Mouse (Mus musculus) layer of hippocampus, adult 9-10 months (tissue): Measurements from ENCODE around the gene Olfr1196.
"Not testable (repeated sequence)": the region's sequence is repeated elsewhere in the genome, so short reads cannot be mapped to it uniquely, and the experiment has no call there.

Experiments used
- DNase-seq: peaks from one replicate; pipeline ENCODE4 v3.0.0; 2022; ENCODE audit warnings: low spot score

The Olfr1196 gene

DNA sequence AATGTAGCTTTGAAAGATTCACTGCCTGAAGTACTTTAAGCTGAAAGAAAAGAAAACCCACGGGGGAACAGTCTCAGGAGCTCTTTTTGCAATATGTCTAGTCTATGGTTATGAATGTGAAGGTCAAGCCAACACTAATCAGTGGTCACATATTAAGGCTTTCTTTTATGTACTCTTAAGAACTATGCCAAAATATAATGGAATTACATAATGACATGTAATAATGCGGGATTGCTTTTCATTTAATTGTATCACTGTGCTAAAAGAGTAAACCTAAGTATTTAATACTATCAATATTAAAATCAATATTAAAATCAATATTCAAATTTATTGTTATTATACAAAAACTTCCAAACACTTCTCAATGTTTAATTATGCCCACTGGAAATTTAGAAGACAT, at the start of gene Olfr1196:
Gene Olfr1196 (minus strand): TSS at position 101 of the 400 bp plus-strand sequence.
- DNase-seq, result no peak

DNA sequence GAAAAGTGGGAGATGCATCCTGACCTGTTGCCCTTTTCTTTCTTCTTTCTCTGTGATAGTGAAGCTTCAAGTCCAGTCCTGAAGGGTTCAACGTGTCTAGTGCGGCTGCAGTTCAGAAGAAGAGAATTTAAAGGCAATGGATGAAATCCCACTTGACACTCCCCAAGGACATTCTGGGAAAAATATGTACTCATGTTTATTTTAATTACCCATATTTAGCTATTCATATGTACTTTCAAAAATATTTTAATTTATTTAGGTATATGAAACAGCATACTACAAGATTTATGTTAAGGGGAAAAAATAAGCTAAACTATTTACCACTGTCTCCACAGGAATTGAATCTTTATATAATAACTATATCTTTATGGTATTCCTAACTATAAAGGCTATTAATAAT, 46.9 kb upstream of the Olfr1196 start, which contains the start of gene Olfr1198:
Gene Olfr1198 (minus strand): TSS at position 101 of the 400 bp plus-strand sequence.
- DNase-seq, result no peak

DNA sequence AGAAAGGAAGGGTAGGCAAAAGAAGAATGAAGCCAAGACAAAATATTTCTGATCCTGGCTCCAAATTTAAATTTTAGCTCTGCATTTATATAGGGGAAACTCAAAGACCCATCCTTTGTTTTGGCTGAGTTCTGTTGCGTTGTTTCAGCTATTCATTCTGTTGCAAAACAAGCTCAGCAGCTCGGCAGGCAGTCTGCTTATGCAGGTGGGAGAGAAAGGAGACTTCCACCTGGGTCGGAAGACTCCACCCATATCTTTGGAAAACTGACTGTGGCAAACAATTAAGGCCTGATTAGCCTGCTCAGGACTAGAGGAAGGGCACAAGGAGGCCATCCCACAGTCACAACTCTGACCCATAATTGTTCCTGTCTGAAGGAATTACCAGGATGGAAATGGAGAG, 39.0 kb upstream of the Olfr1196 start:
- DNase-seq, result no peak

DNA sequence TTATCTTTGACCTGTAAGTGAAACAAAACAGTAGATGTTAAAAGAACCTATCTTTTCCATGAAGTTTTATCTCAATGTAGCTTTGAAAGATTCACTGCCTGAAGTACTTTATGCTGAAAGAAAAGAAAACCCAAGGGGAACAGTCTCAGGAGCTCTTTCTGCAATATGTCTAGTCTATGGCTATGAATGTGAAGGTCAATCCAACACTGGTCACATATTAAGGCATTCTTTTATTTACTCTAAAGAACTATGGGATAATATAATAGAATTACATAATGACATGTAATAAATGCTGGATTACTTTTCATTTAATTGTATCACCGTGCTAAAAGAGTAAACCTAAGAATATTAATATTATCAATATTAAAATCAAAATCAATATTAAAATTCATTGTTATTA, 27.9 kb upstream of the Olfr1196 start, which contains the start of gene Olfr1197:
Gene Olfr1197 (minus strand): TSS at position 101 of the 400 bp plus-strand sequence.
- DNase-seq, result no peak

DNA sequence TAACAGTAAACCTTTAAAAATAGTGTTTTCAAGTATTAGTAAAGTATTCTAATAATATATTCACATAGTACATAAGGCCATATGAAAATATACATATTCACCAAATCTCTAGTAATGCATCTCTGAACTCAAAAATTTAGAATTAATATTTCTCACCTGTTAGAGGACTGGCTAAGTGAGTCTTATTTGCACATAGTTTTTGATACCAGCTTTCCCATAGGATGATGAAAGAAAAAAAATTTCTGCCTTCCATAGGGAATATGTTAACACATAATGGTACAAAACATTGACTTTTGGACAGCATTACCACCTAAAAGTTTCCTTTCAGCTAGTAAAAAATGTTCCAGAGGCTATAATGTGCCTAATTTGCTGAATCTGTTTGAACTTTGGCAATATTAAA, 15.3 kb downstream of the Olfr1196 start, which contains the start of gene Olfr1195:
Gene Olfr1195 (minus strand): TSS at position 101 of the 400 bp plus-strand sequence.
- DNase-seq, result no peak

DNA sequence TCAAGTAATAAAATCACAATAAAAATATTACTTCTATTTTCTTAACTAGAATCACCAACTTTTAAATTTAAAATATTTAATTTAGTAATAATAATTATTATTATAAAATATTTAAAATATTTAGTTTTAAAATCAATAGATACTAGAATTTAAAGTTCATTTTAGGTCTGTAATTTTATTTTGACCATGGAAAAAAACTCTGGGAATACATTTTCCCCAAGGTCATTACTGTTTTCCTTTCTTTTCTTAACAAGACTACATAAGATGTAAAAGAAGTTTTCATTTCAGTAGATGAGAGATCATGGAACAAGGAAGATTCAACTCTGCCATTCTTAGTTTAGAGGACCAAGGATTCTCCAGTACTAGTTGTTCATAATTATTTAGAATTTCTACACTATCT, 29.1 kb downstream of the Olfr1196 start, which contains the start of gene Olfr1193:
Gene Olfr1193 (plus strand): TSS at position 301 of the 400 bp plus-strand sequence.
- not testable (repeated sequence) for DNase-seq

DNA sequence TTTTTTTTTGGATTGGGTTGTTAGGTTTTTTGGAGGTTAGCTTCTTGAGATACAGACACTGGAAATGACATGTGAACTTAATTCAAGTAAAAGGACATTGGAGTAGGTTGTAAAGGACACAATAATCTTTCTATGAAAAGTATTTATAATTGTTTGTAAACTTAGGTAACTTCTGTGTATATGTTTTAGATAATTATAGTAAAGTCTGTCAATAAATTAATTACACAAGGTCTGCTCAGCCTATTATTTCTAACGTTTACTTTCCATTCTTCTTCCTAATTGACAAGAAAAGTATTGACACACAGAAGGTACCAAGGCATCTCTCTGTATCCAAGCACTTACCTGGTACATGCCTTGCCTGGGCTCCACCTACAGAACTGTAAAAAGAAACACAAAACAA, 56.2 kb downstream of the Olfr1196 start, which contains the start of gene Olfr1192-ps1:
Gene Olfr1192-ps1 (plus strand): TSS at position 301 of the 400 bp plus-strand sequence.
- no peak for DNase-seq
